Mouse (Mus musculus) G1E (cell line): Measurements from ENCODE around the gene Fn3krp.

ENCODE experiments used
- CTCF ChIP-seq: IDR thresholded peaks from 2 replicates; pipeline ENCODE4 v1.5.1; 2012; ENCODE audit warnings: low read depth, low read length, inconsistent platforms, mixed read lengths
- GATA1 ChIP-seq: IDR thresholded peaks from 2 replicates; pipeline ENCODE4 v1.6.1; 2012; ENCODE audit warnings: borderline replicate concordance, low read length, inconsistent platforms, mixed read lengths
- POLR2AphosphoS5 ChIP-seq: IDR thresholded peaks from 2 replicates; pipeline ENCODE4 v1.6.1; 2012; ENCODE audit warnings: low read depth, low read length, inconsistent platforms; ENCODE audit not compliant: insufficient replicate concordance

GRCm38 (mm10) chr11:121479476-121480203 is 58.4 kb downstream of the Fn3krp start:
- no peak for TF ChIP-seq CTCF
- TF ChIP-seq GATA1, result no peak
- no peak for TF ChIP-seq POLR2AphosphoS5
